Mouse (Mus musculus): ENCODE measurements around the gene Prr36.

DNA sequence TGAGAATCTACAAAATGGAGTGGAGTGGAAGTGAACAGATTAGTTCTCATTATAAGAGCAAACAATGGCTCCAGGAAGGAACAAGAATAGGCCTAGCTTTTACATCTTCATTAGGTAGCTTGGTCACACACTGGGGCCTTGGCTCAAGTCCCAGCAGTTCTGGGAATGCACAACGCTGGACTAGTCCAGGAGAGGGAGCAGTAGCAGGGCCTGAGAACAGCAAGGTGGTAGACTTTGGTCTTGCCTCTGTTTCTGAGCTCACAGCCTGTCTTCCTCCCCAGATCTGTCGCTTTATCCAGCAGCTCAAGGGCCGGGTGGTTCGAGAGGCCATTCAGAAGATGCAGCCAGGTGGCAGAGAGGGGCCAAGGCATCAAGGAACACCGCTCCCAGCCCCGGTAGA, 36.7 kb upstream of the Prr36 start:
- TF ChIP-seq CTCF (IDR thresholded peaks at IDR 0.05; ENCODE audit: low read depth, low read length) (no peak), TAL1 (conservative IDR thresholded peaks at IDR 0.05; ENCODE audit: low read depth, low read length) (no peak), GATA1 (IDR thresholded peaks at IDR 0.05; ENCODE audit: borderline replicate concordance, low read length) (no peak)

Measured in G1E (cell line).